Mouse (Mus musculus) lung, embryonic 15.5 days (tissue): ENCODE data around the gene N4bp2l1. TPM values are rescaled to one million over a fixed set of nuclear protein-coding genes. Genes with fewer than 3 reads are reported as not detected.
A peak's percentile ranks its signal among the peaks of the same experiment; 100 is the strongest.

Source experiments
- ATAC-seq: fragments of 200-750 bp; cut with Nextera tagmentation; 2 replicates; pipeline ENCODE4 v1.8.0; 2017; ENCODE audit warnings: moderate number of reproducible peaks, borderline replicate concordance; ENCODE audit not compliant: low FRiP score, low TSS enrichment; ENCODE audit errors: extremely low read depth
- H3K27ac ChIP-seq: fragments of 300-500 bp; sonication (generic); 2 replicates; pipeline ENCODE4 v1.5.1; 2015; ENCODE audit warnings: moderate library complexity, mild to moderate bottlenecking, inconsistent platforms
- H3K27me3 ChIP-seq: fragments of 300-500 bp; sonication (generic); 2 replicates; pipeline ENCODE4 v1.6.1; 2015; ENCODE audit warnings: inconsistent platforms
- H3K36me3 ChIP-seq: fragments of 300-500 bp; sonication (generic); 2 replicates; pipeline ENCODE4 v1.6.1; 2015; ENCODE audit warnings: inconsistent platforms
- H3K4me1 ChIP-seq: fragments of 300-500 bp; sonication (generic); 2 replicates; pipeline ENCODE4 v1.6.1; 2015; ENCODE audit warnings: inconsistent platforms
- H3K4me2 ChIP-seq: fragments of 300-500 bp; sonication (generic); 2 replicates; pipeline ENCODE4 v1.6.1; 2015; ENCODE audit warnings: inconsistent platforms, mild to moderate bottlenecking, moderate library complexity
- H3K4me3 ChIP-seq: fragments of 300-500 bp; sonication (generic); 2 replicates; pipeline ENCODE4 v1.5.1; 2015; ENCODE audit warnings: mild to moderate bottlenecking, inconsistent platforms
- H3K9ac ChIP-seq: fragments of 300-500 bp; sonication (generic); 2 replicates; pipeline ENCODE4 v1.6.1; 2015; ENCODE audit warnings: inconsistent platforms
- H3K9me3 ChIP-seq: fragments of 300-500 bp; sonication (generic); 2 replicates; pipeline ENCODE4 v1.6.1; 2016; ENCODE audit warnings: inconsistent platforms
- WGBS: fragments of 180-500 bp; shearing (Covaris S2); methylation state at CpG from one replicate; pipeline ENCODE4 v1.1.7; 2015; 5-methylcytosine and 5-hydroxymethylcytosine counted together
- polyA plus RNA-seq: library from polyadenylated mRNA; unstranded; fragments of >200 nt; fragmentation: Nextera tagmentation; extraction: Ambion mirVana; gene quantifications from 2 replicates; pipeline ENCODE4 v1.2.1, GENCODE M21; 2015

Gene N4bp2l1
- polyA plus RNA-seq, 1 experiment from 2014 or later: 5.8 TPM

DNA sequence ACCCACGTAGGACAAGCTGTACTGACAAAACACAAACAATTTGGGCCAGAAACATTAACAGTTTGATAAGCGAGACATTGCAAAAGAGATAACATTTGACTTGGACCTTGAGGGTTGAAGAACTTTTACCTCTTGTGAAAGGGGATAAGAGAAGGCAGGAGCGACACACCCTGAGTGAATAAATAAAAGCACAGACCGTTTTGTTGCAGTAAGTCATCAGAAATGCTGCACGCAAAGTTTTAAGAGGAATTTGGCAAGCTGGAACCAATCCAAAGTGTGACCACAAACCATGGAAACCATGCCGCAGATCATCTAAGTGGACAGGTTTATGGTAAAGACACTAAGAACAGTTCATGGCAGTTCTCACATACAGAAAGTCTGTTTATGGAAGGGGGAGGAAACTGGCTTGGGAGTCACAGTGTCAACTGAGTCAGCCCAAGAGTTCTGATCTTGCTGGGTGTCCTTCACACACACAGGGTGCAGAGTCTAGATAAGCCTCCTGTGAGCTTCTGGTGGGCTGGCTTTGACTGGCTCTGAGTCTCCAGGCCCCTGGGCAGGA lies 18.3 kb downstream of the N4bp2l1 start:
- no peaks in the 10 kb centered on the region for H3K9me3 ChIP-seq
- H3K4me1 ChIP-seq: peaks cover 21% of the 10 kb centered on the region
- H3K27me3 ChIP-seq: no peaks in the 10 kb centered on the region
- WGBS: 32% methylated on average over 6 of the region's 6 CpGs
- H3K4me3 ChIP-seq: no peak overlapping the region
- H3K27ac ChIP-seq: no peak overlapping the region
- no peaks in the 10 kb centered on the region for H3K36me3 ChIP-seq
- H3K9ac ChIP-seq: no peak overlapping the region
- no peak for ATAC-seq
- H3K4me2 ChIP-seq: no peak overlapping the region

DNA sequence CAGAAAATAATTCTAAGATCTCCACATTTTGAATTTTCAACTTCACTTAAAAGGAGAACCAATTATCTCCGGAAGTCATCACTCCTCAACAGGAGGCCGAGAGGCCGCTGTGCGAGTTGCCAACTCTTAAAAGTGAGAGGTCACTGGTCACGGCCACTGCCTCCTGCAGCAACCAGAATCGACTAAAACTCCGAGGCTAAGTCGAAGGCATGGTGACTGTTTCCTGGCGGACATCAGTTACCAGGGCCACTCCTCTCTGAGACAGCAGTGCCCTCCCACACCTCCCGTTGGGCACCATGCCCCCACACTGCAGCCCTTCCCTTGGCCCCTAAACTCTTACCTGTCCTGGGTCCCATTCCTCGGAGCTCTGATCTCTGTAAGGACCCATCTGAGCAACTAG lies 20.2 kb downstream of the N4bp2l1 start:
- H3K27me3 ChIP-seq: no peaks in the 10 kb centered on the region
- no peak for ATAC-seq
- H3K36me3 ChIP-seq: peaks cover 6% of the 10 kb centered on the region; the same call in 1 of the 2 replicates
- H3K4me3 ChIP-seq: no peak overlapping the region
- no peak overlapping the region for H3K27ac ChIP-seq
- H3K9me3 ChIP-seq: no peaks in the 10 kb centered on the region
- no peak overlapping the region for H3K9ac ChIP-seq
- H3K4me2 ChIP-seq: no peak overlapping the region
- H3K4me1 ChIP-seq: peaks cover 21% of the 10 kb centered on the region
- WGBS: 73% methylated on average over 11 of the region's 11 CpGs

DNA sequence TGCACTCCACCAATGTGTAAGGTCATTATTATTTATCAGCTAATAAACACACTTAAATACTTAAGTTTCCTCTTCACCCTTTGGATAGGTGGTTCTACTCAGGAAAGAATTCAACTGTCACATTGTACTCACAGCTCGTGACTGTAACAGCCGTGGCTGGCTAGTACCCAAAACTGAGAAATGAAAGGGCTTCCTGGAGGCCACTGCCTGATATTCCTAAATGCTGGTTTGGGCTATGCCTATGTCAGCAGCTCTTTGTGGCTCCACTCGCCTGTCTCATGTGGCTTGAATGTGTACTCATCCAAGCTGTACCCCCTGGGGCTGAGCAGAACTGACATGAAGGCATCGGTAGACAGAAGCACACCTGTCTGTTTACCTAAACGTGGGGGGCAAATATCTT lies 22.1 kb downstream of the N4bp2l1 start:
- Histone ChIP-seq H3K9me3 (no peaks in the 10 kb centered on the region), H3K4me3 (no peak overlapping the region), H3K4me2 (no peak overlapping the region), H3K27ac (peak overlapping the region; percentile 32), H3K9ac (no peak overlapping the region), H3K4me1 (peaks cover 24% of the 10 kb centered on the region), H3K36me3 (peaks cover 6% of the 10 kb centered on the region; the same call in 1 of the 2 replicates), H3K27me3 (no peaks in the 10 kb centered on the region)
- WGBS: 44% methylated on average over 5 of the region's 5 CpGs
- no peak; the same call in 1 of the 2 replicates for ATAC-seq

DNA sequence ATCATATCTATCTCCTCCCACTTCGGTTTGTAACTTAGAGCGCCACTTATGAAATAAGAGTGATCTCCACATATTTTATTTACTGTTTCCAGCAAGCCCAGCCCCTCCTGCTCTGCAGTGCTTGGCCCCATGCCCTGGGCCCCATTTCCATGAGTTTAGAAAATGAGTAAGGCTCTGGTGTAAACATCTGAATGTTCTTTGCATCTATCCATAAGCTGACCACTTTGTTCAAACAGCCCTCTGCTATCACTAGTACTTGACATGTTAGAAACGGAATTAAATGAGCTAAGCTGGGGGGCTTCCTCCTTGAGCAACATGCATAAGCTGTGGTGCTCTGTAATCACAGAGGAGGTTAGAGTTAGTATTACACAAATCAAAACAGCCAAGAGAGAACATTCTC lies 22.6 kb downstream of the N4bp2l1 start:
- Histone ChIP-seq H3K27me3 (no peaks in the 10 kb centered on the region), H3K9ac (no peak overlapping the region), H3K9me3 (no peaks in the 10 kb centered on the region), H3K27ac (peak overlapping the region; percentile 32), H3K4me3 (no peak overlapping the region), H3K4me2 (no peak overlapping the region), H3K36me3 (peaks cover 9% of the 10 kb centered on the region; the same call in 1 of the 2 replicates), H3K4me1 (peaks cover 24% of the 10 kb centered on the region)
- WGBS: 41% methylated on average over 3 of the region's 3 CpGs
- ATAC-seq: peak; percentile 66; the same call in 1 of the 2 replicates

DNA sequence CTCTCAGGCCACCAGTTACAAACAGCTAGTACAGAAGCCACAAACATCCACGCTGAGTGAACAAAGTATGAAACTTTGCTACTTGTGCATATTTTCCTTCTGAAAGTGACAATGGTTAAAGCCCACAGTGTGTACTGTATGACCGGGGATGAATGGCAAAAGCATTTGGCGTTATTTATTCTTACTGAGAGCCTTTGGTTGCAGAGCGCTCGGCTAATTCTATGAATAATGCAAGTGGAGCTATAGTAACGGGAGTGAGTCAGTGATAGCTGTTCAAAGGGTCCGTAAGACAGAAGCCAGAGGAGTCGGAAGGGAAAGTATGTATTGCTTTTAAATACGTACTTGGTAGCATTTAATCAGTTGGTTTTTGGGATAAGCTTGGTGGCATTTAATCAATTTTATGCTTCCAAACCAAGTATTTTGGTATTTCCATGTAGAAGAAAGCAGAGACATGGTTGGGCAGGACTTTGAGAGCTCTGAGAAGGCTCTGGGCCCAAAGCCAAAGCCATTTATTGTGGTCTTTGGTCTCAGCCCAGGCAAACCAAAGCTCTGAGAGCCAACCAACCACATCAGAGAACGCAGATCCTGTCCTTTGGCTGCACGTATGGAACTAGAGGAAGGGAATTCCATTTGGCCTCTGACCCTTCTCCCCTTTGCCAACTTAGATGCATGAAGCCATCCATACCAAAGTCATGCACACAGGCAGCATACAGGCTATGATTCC lies 26.3 kb downstream of the N4bp2l1 start:
- no peaks in the 10 kb centered on the region for H3K9me3 ChIP-seq
- ATAC-seq: no peak
- WGBS: 81% methylated on average over 11 of the region's 11 CpGs
- H3K4me2 ChIP-seq: no peak overlapping the region
- peaks cover 17% of the 10 kb centered on the region for H3K4me1 ChIP-seq
- H3K9ac ChIP-seq: no peak overlapping the region
- H3K27ac ChIP-seq: no peak overlapping the region
- H3K27me3 ChIP-seq: no peaks in the 10 kb centered on the region
- H3K36me3 ChIP-seq: peaks cover 24% of the 10 kb centered on the region
- no peak overlapping the region for H3K4me3 ChIP-seq

DNA sequence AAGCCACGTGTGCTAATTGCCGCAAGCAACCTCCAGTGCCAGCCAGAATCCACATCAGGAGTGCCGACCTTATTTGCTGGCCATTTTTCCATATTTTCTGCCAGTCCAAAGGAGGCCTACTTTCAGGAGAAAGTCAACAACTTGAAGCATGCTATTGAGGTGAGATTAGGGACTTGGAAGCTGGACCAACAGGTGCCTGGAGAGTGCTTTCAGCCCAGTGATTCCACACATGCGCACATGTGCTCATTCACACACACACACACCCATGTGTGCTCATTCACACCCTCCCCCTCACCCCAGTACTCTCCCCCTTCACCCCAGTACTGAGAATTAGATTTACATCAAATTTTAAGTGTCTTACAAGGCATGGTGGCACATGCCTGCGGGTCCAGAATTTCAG lies 30.0 kb downstream of the N4bp2l1 start:
- WGBS: 80% methylated on average over 5 of the region's 5 CpGs
- Histone ChIP-seq H3K9me3 (no peaks in the 10 kb centered on the region), H3K4me3 (no peak overlapping the region), H3K9ac (no peak overlapping the region), H3K36me3 (peaks cover 40% of the 10 kb centered on the region), H3K4me2 (no peak overlapping the region), H3K27me3 (no peaks in the 10 kb centered on the region), H3K27ac (no peak overlapping the region), H3K4me1 (0 out of 2 replicates have a peak, but pooled peaks cover 3% of the 10 kb centered on the region)
- ATAC-seq: no peak

DNA sequence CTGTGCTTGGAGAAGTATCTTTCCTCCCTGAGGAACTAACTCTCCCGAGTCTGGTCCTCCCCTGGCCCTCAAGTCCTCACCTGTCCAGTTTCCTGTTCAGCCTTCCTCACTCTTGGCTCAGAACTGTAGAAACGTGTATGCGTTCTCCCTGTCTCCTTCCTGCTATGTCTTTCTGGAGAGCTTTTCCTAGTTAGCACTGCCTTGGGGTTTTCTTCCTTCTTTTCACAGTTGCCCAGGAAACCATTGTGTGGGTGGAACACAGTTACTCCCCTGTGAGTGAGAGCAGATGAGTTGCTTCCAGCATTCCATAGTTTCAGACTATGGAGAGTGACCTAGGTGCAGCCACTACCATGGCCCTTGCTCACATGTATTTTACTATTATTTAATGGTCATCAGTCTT lies 30.8 kb downstream of the N4bp2l1 start:
- H3K4me2 ChIP-seq: no peak overlapping the region
- no peak overlapping the region for H3K27ac ChIP-seq
- H3K4me3 ChIP-seq: no peak overlapping the region
- H3K9ac ChIP-seq: no peak overlapping the region
- ATAC-seq: no peak
- 47% methylated on average over 3 of the region's 3 CpGs for WGBS
- H3K4me1 ChIP-seq: 0 out of 2 replicates have a peak, but pooled peaks cover 3% of the 10 kb centered on the region
- no peaks in the 10 kb centered on the region for H3K27me3 ChIP-seq
- H3K36me3 ChIP-seq: peaks cover 43% of the 10 kb centered on the region
- no peaks in the 10 kb centered on the region for H3K9me3 ChIP-seq

DNA sequence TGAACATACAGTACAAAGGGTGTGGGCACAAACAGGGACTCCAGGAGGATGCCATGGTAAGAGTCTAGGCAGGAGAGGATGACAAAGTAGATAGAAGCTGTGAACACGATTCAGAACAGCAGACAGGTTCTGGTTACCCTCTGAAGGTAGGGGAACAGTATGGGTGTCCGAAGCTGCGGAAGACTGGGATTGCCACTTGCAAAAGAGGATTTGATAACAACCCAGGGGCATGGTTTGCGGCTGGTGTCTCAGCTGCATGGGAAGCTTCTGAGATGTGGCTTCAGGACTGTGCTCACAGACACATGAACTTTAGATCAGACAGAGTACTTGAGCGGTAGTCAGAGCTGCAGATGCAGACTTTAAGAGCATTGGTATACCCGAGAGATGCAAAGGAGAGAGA lies 32.6 kb downstream of the N4bp2l1 start:
- H3K4me3 ChIP-seq: no peak overlapping the region
- ATAC-seq: no peak

DNA sequence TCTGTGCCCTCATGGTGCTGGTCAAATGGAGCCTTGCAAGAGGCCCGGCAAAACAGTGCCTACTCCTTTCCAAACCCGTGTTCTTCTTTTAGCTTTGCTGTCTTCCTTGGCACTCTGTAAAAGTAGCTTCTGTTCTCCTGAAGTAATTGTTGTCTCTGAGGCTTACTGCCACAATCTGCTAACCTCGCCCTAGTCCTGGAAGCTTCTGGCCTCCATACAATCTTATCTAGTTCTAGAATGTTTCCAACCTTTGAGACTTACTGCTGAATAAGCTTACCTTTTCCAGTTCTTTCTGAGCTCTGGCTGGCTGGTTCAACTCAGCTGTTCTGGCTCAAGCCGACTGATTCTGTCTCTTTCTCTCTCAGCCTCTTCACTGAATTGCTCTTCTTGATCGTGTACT lies 35.2 kb downstream of the N4bp2l1 start:
- WGBS: 88% methylated on average over 5 of the region's 5 CpGs
- no peaks in the 10 kb centered on the region for H3K27me3 ChIP-seq
- no peaks in the 10 kb centered on the region for H3K4me1 ChIP-seq
- H3K4me2 ChIP-seq: no peak overlapping the region
- no peak overlapping the region for H3K9ac ChIP-seq
- no peak overlapping the region for H3K27ac ChIP-seq
- peaks cover 54% of the 10 kb centered on the region for H3K36me3 ChIP-seq
- no peak for ATAC-seq
- H3K9me3 ChIP-seq: no peaks in the 10 kb centered on the region
- no peak overlapping the region for H3K4me3 ChIP-seq

More for the DNA sequence above, 32.6 kb downstream of the N4bp2l1 start:
- Histone ChIP-seq H3K4me1 (no peaks in the 10 kb centered on the region), H3K27ac (no peak overlapping the region), H3K4me2 (no peak overlapping the region), H3K9me3 (no peaks in the 10 kb centered on the region), H3K9ac (no peak overlapping the region), H3K27me3 (no peaks in the 10 kb centered on the region), H3K36me3 (peaks cover 53% of the 10 kb centered on the region)
- WGBS: 92% methylated on average over 6 of the region's 6 CpGs

DNA sequence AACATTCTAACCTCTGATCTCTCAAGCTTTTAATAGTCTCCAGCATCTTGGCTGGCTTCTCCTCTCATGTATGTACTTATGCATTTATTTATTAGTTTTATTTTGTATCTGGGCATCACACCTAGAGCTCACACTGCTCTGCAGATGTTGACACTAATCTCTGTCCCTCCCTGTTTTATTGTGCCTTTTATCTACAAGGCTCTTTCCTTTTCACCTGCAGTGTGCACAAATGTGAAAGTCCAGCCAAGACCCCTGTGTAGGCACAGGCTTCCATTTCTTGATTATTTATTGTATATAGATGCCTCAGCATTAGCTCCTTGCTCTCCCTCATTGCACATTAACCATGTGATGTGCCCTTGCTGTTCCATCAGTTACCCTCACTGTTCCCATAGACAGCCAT lies 35.6 kb downstream of the N4bp2l1 start:
- H3K4me2 ChIP-seq: no peak overlapping the region
- no peaks in the 10 kb centered on the region for H3K4me1 ChIP-seq
- H3K4me3 ChIP-seq: no peak overlapping the region
- no peak overlapping the region for H3K9ac ChIP-seq
- H3K9me3 ChIP-seq: no peaks in the 10 kb centered on the region
- H3K27me3 ChIP-seq: no peaks in the 10 kb centered on the region
- H3K36me3 ChIP-seq: peaks cover 54% of the 10 kb centered on the region
- no peak for ATAC-seq
- no peak overlapping the region for H3K27ac ChIP-seq

DNA sequence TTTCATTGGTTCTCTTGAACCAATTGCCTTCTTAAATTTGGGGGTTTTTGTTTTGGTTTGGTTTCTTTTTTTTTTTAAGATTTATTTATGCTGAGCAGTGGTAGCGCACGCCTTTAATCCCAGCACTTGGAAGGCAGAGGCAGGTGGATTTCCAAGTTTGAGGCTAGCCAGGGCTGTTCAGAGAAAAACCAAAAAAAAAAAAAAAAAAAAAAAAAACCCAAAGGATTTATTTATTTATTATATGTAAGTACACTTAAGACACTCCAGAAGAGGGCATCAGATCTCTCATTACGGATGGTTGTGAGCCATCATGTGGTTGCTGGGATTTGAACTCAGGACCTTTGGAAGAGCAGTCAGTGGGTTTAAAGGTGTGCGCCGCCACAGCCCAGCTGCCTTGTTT lies 36.1 kb downstream of the N4bp2l1 start:
- no peak overlapping the region for H3K4me3 ChIP-seq
- no peaks in the 10 kb centered on the region for H3K4me1 ChIP-seq
- no peaks in the 10 kb centered on the region for H3K27me3 ChIP-seq
- H3K9me3 ChIP-seq: no peaks in the 10 kb centered on the region
- WGBS: 94% methylated on average over 5 of the region's 5 CpGs
- no peak overlapping the region for H3K27ac ChIP-seq
- no peak overlapping the region for H3K9ac ChIP-seq
- no peak for ATAC-seq
- no peak overlapping the region for H3K4me2 ChIP-seq
- H3K36me3 ChIP-seq: peaks cover 56% of the 10 kb centered on the region

DNA sequence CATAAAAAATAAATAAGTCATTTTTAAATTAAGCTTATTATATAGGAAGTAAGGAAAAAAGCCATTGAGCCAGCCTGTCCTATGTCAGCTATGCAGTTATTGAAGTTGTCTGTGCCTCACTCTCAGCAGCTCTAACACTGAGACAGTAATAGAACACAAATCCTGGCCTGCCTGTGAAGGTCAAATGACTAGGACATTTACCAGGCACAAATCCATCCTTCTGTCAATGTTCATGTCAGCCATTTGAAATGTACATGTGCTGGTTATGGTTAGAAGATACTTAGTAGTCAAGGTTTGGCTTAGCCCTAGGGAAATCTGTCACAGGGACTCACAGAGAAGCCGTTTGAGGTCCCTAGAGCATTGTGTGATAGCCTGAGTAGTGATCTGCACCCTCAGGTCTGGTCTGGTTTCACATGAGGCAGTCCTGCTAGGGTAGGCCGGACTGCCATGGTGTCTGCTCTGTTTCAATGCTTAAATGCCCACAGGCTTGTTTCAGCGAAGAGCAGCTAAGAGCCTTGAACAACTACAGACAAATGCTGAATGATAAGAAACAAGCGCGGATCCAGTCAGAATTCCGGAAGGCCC lies 37.4 kb downstream of the N4bp2l1 start:
- Histone ChIP-seq H3K36me3 (peaks cover 61% of the 10 kb centered on the region), H3K9me3 (no peaks in the 10 kb centered on the region), H3K9ac (no peak overlapping the region), H3K4me3 (no peak overlapping the region), H3K27me3 (no peaks in the 10 kb centered on the region), H3K27ac (no peak overlapping the region), H3K4me1 (no peaks in the 10 kb centered on the region), H3K4me2 (no peak overlapping the region)
- ATAC-seq: no peak
- 92% methylated on average over 6 of the region's 6 CpGs for WGBS
